Mouse (Mus musculus): ENCODE data around the gene Zhx3. TPM values are rescaled to one million over a fixed set of nuclear protein-coding genes. Genes with fewer than 3 reads are reported as not detected.

Gene Zhx3
- polyA plus RNA-seq, 1 experiment from 2014 or later, result 11.1 TPM

DNA sequence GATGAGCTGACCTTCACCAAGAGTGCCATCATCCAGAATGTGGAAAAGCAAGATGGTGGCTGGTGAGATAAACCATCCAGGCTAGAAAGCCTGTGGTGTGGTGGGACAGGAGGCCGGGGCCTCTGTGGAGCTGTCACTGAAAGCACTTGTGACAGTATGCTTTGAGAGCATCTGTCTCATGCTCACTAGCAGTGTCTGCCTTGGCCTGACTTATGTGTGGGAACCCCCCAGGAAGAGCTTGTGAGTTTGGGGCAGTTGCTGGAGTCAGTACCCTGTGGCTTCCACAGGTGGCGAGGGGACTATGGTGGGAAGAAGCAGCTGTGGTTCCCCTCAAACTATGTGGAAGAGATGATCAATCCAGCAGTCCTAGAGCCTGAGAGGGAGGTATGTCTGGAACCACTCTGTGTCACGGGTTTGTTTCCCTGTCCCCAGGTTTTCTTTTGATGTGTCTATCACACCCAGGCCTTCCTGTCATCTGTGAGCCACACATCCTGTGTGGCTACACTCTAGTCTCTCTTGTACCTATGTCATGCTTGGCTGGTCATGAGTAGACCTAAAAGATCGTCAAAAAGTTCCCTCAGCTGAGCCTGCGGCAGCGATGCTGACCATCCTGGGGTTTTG is 116.1 kb downstream of the Zhx3 start:
- DNase-seq (ENCODE audit: low spot score) (no peak), ATAC-seq (ENCODE audit: low read depth) (no peak)
- no peak overlapping the region for H3K4me2 ChIP-seq (ENCODE audit: low read depth, low read length)
- no peak overlapping the region for H3K27ac ChIP-seq (replicated peaks; ENCODE audit: low read depth, low read length)
- no peak overlapping the region; the same call in 1 of the 2 replicates for H3K9ac ChIP-seq (ENCODE audit: low read depth, low read length)
- 90% methylated on average over 6 of the region's 6 CpGs for WGBS
- no peaks in the 10 kb centered on the region for H3K27me3 ChIP-seq (replicated peaks; ENCODE audit: control insufficient read depth, insufficient read depth, low read length)
- H3K9me3 ChIP-seq (ENCODE audit: control insufficient read depth, low read length), result no peaks in the 10 kb centered on the region
- no peaks in the 10 kb centered on the region for H3K4me1 ChIP-seq (ENCODE audit: control insufficient read depth, insufficient read depth, low read length)
- H3K36me3 ChIP-seq (ENCODE audit: control insufficient read depth, insufficient read depth, low read length), result peaks cover 100% of the 10 kb centered on the region
- no peak overlapping the region for H3K4me3 ChIP-seq (ENCODE audit: low read depth, low read length)

DNA sequence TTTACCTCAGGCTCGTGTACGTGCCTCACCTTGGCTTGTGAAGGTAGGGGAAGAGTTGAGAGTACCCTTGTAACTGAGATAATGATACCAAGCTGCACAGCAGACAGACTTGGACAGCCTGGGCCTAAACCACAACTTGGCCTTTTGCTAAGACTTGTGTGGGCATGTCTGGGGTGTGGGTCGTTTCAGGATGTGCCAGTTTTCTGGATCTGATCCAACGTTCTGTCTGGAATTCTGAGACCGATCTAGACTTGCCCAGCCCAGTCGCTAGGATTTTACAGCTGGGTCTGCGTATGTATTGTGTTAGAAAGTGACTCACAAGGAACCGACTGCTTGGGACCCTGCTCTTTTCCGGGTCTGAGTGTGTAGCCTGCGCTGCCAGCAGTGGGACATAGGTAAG is 125.7 kb downstream of the Zhx3 start:
- peak; percentile 76 for DNase-seq (ENCODE audit: low spot score)
- Histone ChIP-seq H3K4me3 (ENCODE audit: low read depth, low read length) (no peak overlapping the region), H3K27ac (replicated peaks; ENCODE audit: low read depth, low read length) (peak overlapping the region; percentile 30; the same call in 1 of the 2 replicates), H3K4me1 (ENCODE audit: control insufficient read depth, insufficient read depth, low read length) (peaks cover 5% of the 10 kb centered on the region; the same call in 1 of the 2 replicates), H3K4me2 (ENCODE audit: low read depth, low read length) (no peak overlapping the region), H3K9me3 (ENCODE audit: control insufficient read depth, low read length) (no peaks in the 10 kb centered on the region), H3K27me3 (replicated peaks; ENCODE audit: control insufficient read depth, insufficient read depth, low read length) (no peaks in the 10 kb centered on the region), H3K36me3 (ENCODE audit: control insufficient read depth, insufficient read depth, low read length) (peaks cover 69% of the 10 kb centered on the region), H3K9ac (ENCODE audit: low read depth, low read length) (no peak overlapping the region)
- WGBS, result 76% methylated on average over 10 of the region's 10 CpGs
- ATAC-seq (ENCODE audit: low read depth), result peak; percentile 58

DNA sequence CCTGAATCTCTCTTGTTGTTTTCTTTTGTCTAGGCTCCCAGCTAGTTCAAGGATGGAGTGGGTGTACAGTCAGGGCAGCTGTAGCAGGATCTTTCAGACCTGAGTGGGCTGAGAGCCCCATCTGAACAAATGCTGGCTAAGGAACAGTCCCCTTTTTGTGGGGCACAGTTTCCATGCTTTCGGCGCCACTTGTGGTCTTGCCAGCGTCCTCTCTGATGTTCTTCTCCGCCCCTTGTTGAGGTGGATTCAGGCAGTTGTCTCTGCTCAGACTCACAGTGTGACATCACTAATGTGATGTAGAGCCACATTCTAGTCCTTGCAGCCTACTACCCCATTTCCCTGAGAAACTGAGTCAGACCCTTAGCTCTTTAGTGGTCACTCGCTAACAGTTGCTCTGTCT is 126.2 kb downstream of the Zhx3 start:
- peak overlapping the region; percentile 30; the same call in 1 of the 2 replicates for H3K27ac ChIP-seq (replicated peaks; ENCODE audit: low read depth, low read length)
- ATAC-seq (ENCODE audit: low read depth) (no peak), DNase-seq (ENCODE audit: low spot score) (no peak)
- H3K9ac ChIP-seq (ENCODE audit: low read depth, low read length), result no peak overlapping the region
- peaks cover 67% of the 10 kb centered on the region for H3K36me3 ChIP-seq (ENCODE audit: control insufficient read depth, insufficient read depth, low read length)
- no peaks in the 10 kb centered on the region for H3K27me3 ChIP-seq (replicated peaks; ENCODE audit: control insufficient read depth, insufficient read depth, low read length)
- H3K9me3 ChIP-seq (ENCODE audit: control insufficient read depth, low read length), result no peaks in the 10 kb centered on the region
- H3K4me2 ChIP-seq (ENCODE audit: low read depth, low read length), result no peak overlapping the region
- WGBS, result 93% methylated on average over 5 of the region's 5 CpGs
- H3K4me3 ChIP-seq (ENCODE audit: low read depth, low read length), result no peak overlapping the region
- H3K4me1 ChIP-seq (ENCODE audit: control insufficient read depth, insufficient read depth, low read length), result peaks cover 8% of the 10 kb centered on the region; the same call in 1 of the 2 replicates

DNA sequence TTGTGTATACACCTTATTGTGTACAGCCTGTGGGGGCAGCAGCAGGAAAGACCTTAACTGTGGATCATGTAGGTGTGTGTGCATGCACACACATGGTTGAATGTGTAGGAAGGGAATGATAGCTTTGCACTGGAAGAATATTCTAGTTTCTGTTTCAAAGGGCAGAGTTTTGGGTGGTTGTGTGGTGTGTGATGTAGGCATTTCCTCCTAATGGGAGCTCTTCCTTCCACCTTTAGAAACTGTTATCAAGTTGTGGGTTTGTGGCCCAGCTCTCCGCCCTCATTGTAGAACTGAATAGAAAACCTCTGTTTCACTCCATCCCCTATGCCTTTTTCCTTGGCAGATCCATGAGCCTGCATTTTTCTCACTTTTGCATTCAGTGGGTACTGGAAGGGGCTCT is 127.3 kb downstream of the Zhx3 start:
- Histone ChIP-seq H3K9ac (ENCODE audit: low read depth, low read length) (no peak overlapping the region), H3K27ac (replicated peaks; ENCODE audit: low read depth, low read length) (no peak overlapping the region), H3K27me3 (replicated peaks; ENCODE audit: control insufficient read depth, insufficient read depth, low read length) (no peaks in the 10 kb centered on the region), H3K36me3 (ENCODE audit: control insufficient read depth, insufficient read depth, low read length) (peaks cover 66% of the 10 kb centered on the region), H3K4me3 (ENCODE audit: low read depth, low read length) (no peak overlapping the region), H3K4me1 (ENCODE audit: control insufficient read depth, insufficient read depth, low read length) (peaks cover 13% of the 10 kb centered on the region), H3K4me2 (ENCODE audit: low read depth, low read length) (no peak overlapping the region), H3K9me3 (ENCODE audit: control insufficient read depth, low read length) (no peaks in the 10 kb centered on the region)
- no peak for ATAC-seq (ENCODE audit: low read depth)
- DNase-seq (ENCODE audit: low spot score), result no peak
- 88% methylated on average over 1 of the region's 1 CpGs for WGBS

DNA sequence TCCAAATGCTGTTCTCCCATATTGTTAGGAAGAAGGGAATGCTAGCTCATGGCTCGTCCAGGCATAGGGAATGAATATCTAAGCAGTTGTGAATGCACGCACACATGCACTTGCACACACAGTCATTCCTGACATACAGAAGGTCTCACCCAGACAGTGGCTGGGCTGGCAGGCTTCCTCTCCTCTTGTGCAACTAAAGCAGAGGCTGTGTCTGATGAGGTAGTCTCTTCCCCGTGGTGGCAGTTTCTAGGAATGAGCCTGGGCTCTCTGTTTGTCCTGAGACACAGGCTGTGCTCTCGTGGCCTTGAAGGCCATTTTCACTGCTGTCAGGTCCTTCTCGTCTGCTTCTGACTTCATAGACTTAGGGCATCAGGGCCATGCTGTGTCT is 128.0 kb downstream of the Zhx3 start:
- WGBS, result 83% methylated on average over 5 of the region's 5 CpGs
- no peaks in the 10 kb centered on the region for H3K9me3 ChIP-seq (ENCODE audit: control insufficient read depth, low read length)
- H3K4me2 ChIP-seq (ENCODE audit: low read depth, low read length), result no peak overlapping the region
- H3K27ac ChIP-seq (replicated peaks; ENCODE audit: low read depth, low read length), result no peak overlapping the region
- peaks cover 19% of the 10 kb centered on the region for H3K4me1 ChIP-seq (ENCODE audit: control insufficient read depth, insufficient read depth, low read length)
- DNase-seq (ENCODE audit: low spot score), result no peak
- no peak overlapping the region for H3K9ac ChIP-seq (ENCODE audit: low read depth, low read length)
- H3K4me3 ChIP-seq (ENCODE audit: low read depth, low read length), result no peak overlapping the region
- no peak for ATAC-seq (ENCODE audit: low read depth)
- H3K36me3 ChIP-seq (ENCODE audit: control insufficient read depth, insufficient read depth, low read length), result peaks cover 60% of the 10 kb centered on the region
- no peaks in the 10 kb centered on the region for H3K27me3 ChIP-seq (replicated peaks; ENCODE audit: control insufficient read depth, insufficient read depth, low read length)

DNA sequence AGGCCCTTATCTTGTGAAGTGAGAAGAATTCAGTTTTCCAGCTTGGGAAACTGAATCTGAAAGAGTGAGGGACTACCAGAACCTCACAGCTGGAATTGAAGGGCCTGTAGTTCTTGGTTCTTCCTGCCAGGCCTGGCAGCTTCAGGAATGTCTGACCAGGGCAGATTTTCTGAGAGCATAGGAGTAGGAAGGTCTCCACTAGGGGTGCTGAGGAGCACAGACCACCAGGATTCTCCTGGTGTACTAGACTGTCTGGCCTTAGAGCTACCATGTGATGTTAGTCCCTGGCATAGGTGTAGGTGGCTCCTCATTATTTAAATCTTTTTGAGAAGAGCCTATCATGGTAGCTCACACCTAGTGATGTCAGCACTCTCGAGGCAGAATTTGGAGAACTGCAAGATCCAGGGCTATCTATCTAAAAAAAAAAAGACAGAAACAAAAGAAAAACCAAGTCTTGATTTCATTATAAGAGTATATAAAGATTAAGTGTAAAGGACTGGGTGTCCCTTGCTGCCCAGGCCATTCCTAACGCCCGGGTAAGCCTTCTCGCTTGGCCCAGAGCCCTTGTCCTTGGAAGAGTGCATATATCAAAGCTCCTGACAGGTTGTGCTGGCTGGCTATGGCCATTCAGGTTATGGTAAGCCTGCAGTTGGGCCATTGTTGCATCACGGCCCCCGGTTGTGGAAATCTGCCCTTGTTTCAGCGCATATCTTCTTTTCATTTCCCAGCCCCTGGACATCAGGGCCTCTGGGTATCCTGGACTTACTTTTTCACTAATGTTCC is 128.6 kb downstream of the Zhx3 start:
- DNase-seq (ENCODE audit: low spot score), result no peak
- 0 out of 2 replicates have a peak, but pooled peaks have one; percentile 20 for ATAC-seq (ENCODE audit: low read depth)
- H3K27ac ChIP-seq (replicated peaks; ENCODE audit: low read depth, low read length), result no peak overlapping the region
- H3K9ac ChIP-seq (ENCODE audit: low read depth, low read length), result no peak overlapping the region
- peaks cover 24% of the 10 kb centered on the region for H3K4me1 ChIP-seq (ENCODE audit: control insufficient read depth, insufficient read depth, low read length)
- WGBS, result 84% methylated on average over 7 of the region's 7 CpGs
- no peak overlapping the region for H3K4me2 ChIP-seq (ENCODE audit: low read depth, low read length)
- no peaks in the 10 kb centered on the region for H3K9me3 ChIP-seq (ENCODE audit: control insufficient read depth, low read length)
- no peaks in the 10 kb centered on the region for H3K27me3 ChIP-seq (replicated peaks; ENCODE audit: control insufficient read depth, insufficient read depth, low read length)
- no peak overlapping the region for H3K4me3 ChIP-seq (ENCODE audit: low read depth, low read length)
- peaks cover 55% of the 10 kb centered on the region for H3K36me3 ChIP-seq (ENCODE audit: control insufficient read depth, insufficient read depth, low read length)

DNA sequence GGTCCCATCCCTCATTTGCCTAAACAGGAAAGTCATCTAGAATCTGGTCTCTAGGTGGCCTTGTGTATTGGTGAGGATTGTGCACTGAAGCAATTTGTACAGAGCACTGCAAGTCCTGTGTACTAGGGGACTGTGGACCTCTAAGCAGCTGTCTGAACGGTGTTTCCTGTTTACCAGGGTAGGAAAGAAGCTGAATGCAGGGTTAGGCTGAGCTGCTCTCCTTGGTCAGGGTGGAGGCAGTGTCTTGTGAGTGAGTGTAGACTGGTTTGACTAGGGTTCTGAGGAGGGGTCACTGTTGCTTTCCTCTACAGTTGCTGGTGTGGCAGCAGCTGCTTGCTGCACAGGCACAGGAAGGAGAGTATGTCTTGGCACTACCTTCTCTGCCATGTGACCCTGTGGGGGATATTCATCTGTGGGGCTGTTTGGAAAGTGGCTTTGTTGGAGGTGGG is 130.6 kb downstream of the Zhx3 start:
- ATAC-seq (ENCODE audit: low read depth), result no peak
- Histone ChIP-seq H3K27me3 (replicated peaks; ENCODE audit: control insufficient read depth, insufficient read depth, low read length) (no peaks in the 10 kb centered on the region), H3K4me1 (ENCODE audit: control insufficient read depth, insufficient read depth, low read length) (peaks cover 26% of the 10 kb centered on the region), H3K4me2 (ENCODE audit: low read depth, low read length) (no peak overlapping the region), H3K9ac (ENCODE audit: low read depth, low read length) (no peak overlapping the region), H3K9me3 (ENCODE audit: control insufficient read depth, low read length) (no peaks in the 10 kb centered on the region), H3K4me3 (ENCODE audit: low read depth, low read length) (no peak overlapping the region), H3K27ac (replicated peaks; ENCODE audit: low read depth, low read length) (0 out of 2 replicates have a peak overlapping the region, but pooled peaks have one; percentile 23), H3K36me3 (ENCODE audit: control insufficient read depth, insufficient read depth, low read length) (peaks cover 39% of the 10 kb centered on the region)
- WGBS, result 39% methylated on average over 1 of the region's 1 CpGs
- no peak for DNase-seq (ENCODE audit: low spot score)

DNA sequence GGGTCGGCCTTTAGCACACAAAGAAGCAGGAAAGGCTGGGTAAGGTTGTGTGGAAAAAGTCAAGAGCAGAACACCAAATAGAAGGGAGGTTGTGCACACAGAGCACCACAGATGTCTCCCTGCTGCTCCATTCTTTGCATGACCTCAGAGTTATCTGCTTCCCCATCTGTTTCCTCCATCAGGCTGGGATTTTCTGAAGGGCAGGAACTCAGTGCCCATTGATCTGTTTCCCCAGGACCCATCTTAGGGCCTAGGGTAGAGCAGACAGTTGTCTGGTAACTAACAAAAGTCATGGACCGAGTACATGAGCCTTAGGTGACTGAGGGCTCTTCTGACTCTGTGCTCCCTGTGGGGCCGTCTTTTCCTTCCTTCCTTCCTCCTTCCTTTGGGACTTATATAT is 131.2 kb downstream of the Zhx3 start:
- no peaks in the 10 kb centered on the region for H3K9me3 ChIP-seq (ENCODE audit: control insufficient read depth, low read length)
- H3K4me3 ChIP-seq (ENCODE audit: low read depth, low read length), result no peak overlapping the region
- ATAC-seq (ENCODE audit: low read depth) (no peak), DNase-seq (ENCODE audit: low spot score) (no peak)
- H3K4me1 ChIP-seq (ENCODE audit: control insufficient read depth, insufficient read depth, low read length), result peaks cover 26% of the 10 kb centered on the region
- H3K4me2 ChIP-seq (ENCODE audit: low read depth, low read length), result no peak overlapping the region
- no peaks in the 10 kb centered on the region for H3K27me3 ChIP-seq (replicated peaks; ENCODE audit: control insufficient read depth, insufficient read depth, low read length)
- peaks cover 39% of the 10 kb centered on the region for H3K36me3 ChIP-seq (ENCODE audit: control insufficient read depth, insufficient read depth, low read length)
- 61% methylated on average over 3 of the region's 3 CpGs for WGBS
- 0 out of 2 replicates have a peak overlapping the region, but pooled peaks have one; percentile 23 for H3K27ac ChIP-seq (replicated peaks; ENCODE audit: low read depth, low read length)
- no peak overlapping the region for H3K9ac ChIP-seq (ENCODE audit: low read depth, low read length)
